Mouse (Mus musculus) C2C12 (cell line): ENCODE results near the gene Eif3c. TPM values are rescaled to one million over a fixed set of nuclear protein-coding genes. Genes with fewer than 3 reads are reported as not detected.

ENCODE experiments used
- H3K27me3 ChIP-seq: one replicate; pipeline ENCODE4 v1.6.1; 2011; ENCODE audit not compliant: control insufficient read depth, insufficient read depth, insufficient read length
- H3K36me3 ChIP-seq: one replicate; pipeline ENCODE4 v1.6.1; 2011; ENCODE audit not compliant: control insufficient read depth, insufficient read depth
- H3K4me3 ChIP-seq: one replicate; pipeline ENCODE4 v1.5.1; 2011; ENCODE audit warnings: mild to moderate bottlenecking, control low read depth; ENCODE audit not compliant: poor library complexity, insufficient read depth, severe bottlenecking
- H3K79me2 ChIP-seq: one replicate; pipeline ENCODE4 v1.6.1; 2011; ENCODE audit not compliant: control insufficient read depth, insufficient read depth
- H3K79me3 ChIP-seq: one replicate; pipeline ENCODE4 v1.6.1; 2011; ENCODE audit warnings: low read depth, control low read depth
- H3ac ChIP-seq: one replicate; pipeline ENCODE3; 2011; ENCODE audit warnings: low read depth; ENCODE audit not compliant: control insufficient read depth, insufficient read length
- CEBPB ChIP-seq: IDR thresholded peaks from one replicate; pipeline ENCODE4 v1.6.1; 2011; ENCODE audit warnings: low read depth, mild to moderate bottlenecking, control low read depth, moderate library complexity
- CTCF ChIP-seq: IDR thresholded peaks from one replicate; pipeline ENCODE4 v1.5.1; 2011; ENCODE audit not compliant: control insufficient read depth, insufficient read depth, insufficient read length
- FOSL1 ChIP-seq: IDR thresholded peaks from one replicate; pipeline ENCODE4 v1.8.0; 2011; ENCODE audit warnings: mild to moderate bottlenecking, low read length; ENCODE audit not compliant: poor library complexity, insufficient read depth, severe bottlenecking
- MAX ChIP-seq: IDR thresholded peaks from one replicate; pipeline ENCODE4 v1.6.1; 2011; ENCODE audit warnings: mild to moderate bottlenecking, control low read depth
- MYOD1 ChIP-seq: IDR thresholded peaks from one replicate; pipeline ENCODE4 v1.6.1; 2011; ENCODE audit warnings: low read depth; ENCODE audit not compliant: control insufficient read depth, insufficient read length
- MYOG ChIP-seq: IDR thresholded peaks from one replicate; pipeline ENCODE4 v1.6.1; 2011; ENCODE audit not compliant: control insufficient read depth, insufficient read length; ENCODE audit errors: extremely low read depth
- USF1 ChIP-seq: IDR thresholded peaks from one replicate; pipeline ENCODE4 v1.6.1; 2011; ENCODE audit warnings: low read depth, mild to moderate bottlenecking, control low read depth, moderate library complexity
- polyA plus RNA-seq: library from polyadenylated mRNA; unstranded; fragments of >200 nt; fragmentation: generic; extraction: Trizol; gene quantifications from one replicate; pipeline ENCODE4 v1.2.1, GENCODE M21; 2012; ENCODE audit warnings: missing spikeins

Gene Eif3c
- polyA plus RNA-seq, 1 experiment: 228 TPM

GRCm38 (mm10) chr7:126528166-126528577 is 38.0 kb downstream of the Eif3c start:
- Histone ChIP-seq H3K36me3 (no peaks in the 10 kb centered on the region), H3K4me3 (no peak overlapping the region), H3K79me3 (no peaks in the 10 kb centered on the region), H3ac (no peak overlapping the region), H3K27me3 (no peaks in the 10 kb centered on the region), H3K79me2 (no peaks in the 10 kb centered on the region)
- TF ChIP-seq MAX (no peak), CTCF (no peak), MYOD1 (no peak)

- Histone ChIP-seq H3K27me3 (peaks cover 10% of the 10 kb centered on the region), H3K4me3 (no peak overlapping the region), H3ac (no peak overlapping the region), H3K79me3 (no peaks in the 10 kb centered on the region), H3K36me3 (no peaks in the 10 kb centered on the region), H3K79me2 (no peaks in the 10 kb centered on the region)
- TF ChIP-seq FOSL1 (no peak), CEBPB (no peak)
These were observed 42.9 kb downstream of the Eif3c start for GRCm38 (mm10) chr7:126523316-126523715.

- Histone ChIP-seq H3K27me3 (peaks cover 25% of the 10 kb centered on the region), H3ac (no peak overlapping the region), H3K79me3 (no peaks in the 10 kb centered on the region), H3K79me2 (no peaks in the 10 kb centered on the region), H3K4me3 (no peak overlapping the region), H3K36me3 (no peaks in the 10 kb centered on the region)
- TF ChIP-seq MAX: no peak
- TF ChIP-seq USF1: no peak
- TF ChIP-seq MYOG: no peak
- TF ChIP-seq CEBPB: no peak
- TF ChIP-seq MYOD1: no peak
- TF ChIP-seq CTCF: no peak
- no peak for TF ChIP-seq FOSL1
These were observed 46.7 kb downstream of the Eif3c start for GRCm38 (mm10) chr7:126519513-126519912.

GRCm38 (mm10) chr7:126518261-126518941 is 47.8 kb downstream of the Eif3c start:
- TF ChIP-seq CEBPB (no peak), FOSL1 (no peak), MAX (no peak), CTCF (no peak), MYOG (no peak), USF1 (no peak), MYOD1 (no peak)
- Histone ChIP-seq H3K36me3 (no peaks in the 10 kb centered on the region), H3K27me3 (peaks cover 25% of the 10 kb centered on the region), H3ac (no peak overlapping the region), H3K4me3 (no peak overlapping the region), H3K79me3 (no peaks in the 10 kb centered on the region), H3K79me2 (no peaks in the 10 kb centered on the region)

GRCm38 (mm10) chr7:126511287-126511686 is 54.9 kb downstream of the Eif3c start:
- TF ChIP-seq CTCF: no peak
- TF ChIP-seq MAX: no peak
- no peak for TF ChIP-seq CEBPB
- TF ChIP-seq MYOG: no peak
- no peak for TF ChIP-seq MYOD1
- TF ChIP-seq USF1: no peak
- no peak for TF ChIP-seq FOSL1
- no peaks in the 10 kb centered on the region for H3K79me2 ChIP-seq

GRCm38 (mm10) chr7:126507126-126507778 is 59.0 kb downstream of the Eif3c start:
- Histone ChIP-seq H3K36me3 (no peaks in the 10 kb centered on the region), H3K79me2 (peaks cover 5% of the 10 kb centered on the region), H3K79me3 (no peaks in the 10 kb centered on the region), H3ac (no peak overlapping the region), H3K4me3 (no peak overlapping the region), H3K27me3 (no peaks in the 10 kb centered on the region)
- TF ChIP-seq FOSL1 (no peak), USF1 (no peak), CEBPB (no peak), MYOG (no peak), MAX (no peak), CTCF (no peak), MYOD1 (no peak)

More at GRCm38 (mm10) chr7:126511287-126511686, 54.9 kb downstream of the Eif3c start:
- Histone ChIP-seq H3K27me3 (peaks cover 9% of the 10 kb centered on the region), H3K36me3 (no peaks in the 10 kb centered on the region), H3K4me3 (no peak overlapping the region), H3ac (no peak overlapping the region), H3K79me3 (no peaks in the 10 kb centered on the region)
